Comparison of ENCODE assay signal across 8 mouse cellular contexts in the genomic region with DNA sequence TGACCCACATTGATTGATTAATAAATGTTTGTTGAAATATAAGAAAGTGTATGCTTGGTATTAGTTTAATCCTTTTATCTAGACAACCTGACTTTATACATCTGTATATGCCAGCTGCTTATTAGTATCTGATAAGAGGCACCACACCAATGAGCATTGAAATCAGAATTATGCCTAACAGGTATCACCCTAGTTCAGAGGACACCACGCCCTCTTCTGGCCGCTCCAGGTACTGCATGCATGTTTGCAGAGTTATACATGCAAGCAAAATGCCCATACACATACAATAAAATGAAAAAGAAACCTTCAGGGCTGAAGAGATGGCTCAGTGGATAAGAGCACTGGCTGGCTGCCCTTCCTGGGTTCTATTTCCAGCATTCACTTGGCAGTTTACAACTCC. TPM values are rescaled to one million over a fixed set of nuclear protein-coding genes. Genes with fewer than 3 reads are reported as not detected.
DNase-seq lines count a peak whose midpoint lies in the region; ATAC-seq and TF ChIP-seq lines count a peak whose summit lies in the region.

No protein-coding gene starts in this region.

- no peaks in the 10 kb centered on the region for H3K9me3 ChIP-seq in midbrain, postnatal 0 days (ENCODE audit: low read length)
- no peaks in the 10 kb centered on the region for H3K9me3 ChIP-seq in midbrain, embryonic 11.5 days (ENCODE audit: control insufficient read depth, low read length)

- H3K9ac ChIP-seq in midbrain, postnatal 0 days (replicated peaks; ENCODE audit: low read length, poor library complexity, severe bottlenecking), result no peak overlapping the region
- no peak overlapping the region for H3K9ac ChIP-seq in midbrain, embryonic 11.5 days (ENCODE audit: low read length)

- no peak for ATAC-seq in midbrain, postnatal 0 days (ENCODE audit: low FRiP score)
- no peak for ATAC-seq in midbrain, embryonic 11.5 days (ENCODE audit: low FRiP score)

- H3K36me3 ChIP-seq in midbrain, postnatal 0 days (ENCODE audit: insufficient read depth, low read length), result no peaks in the 10 kb centered on the region
- no peaks in the 10 kb centered on the region for H3K36me3 ChIP-seq in midbrain, embryonic 11.5 days (ENCODE audit: control insufficient read depth, insufficient read depth, low read length)
- H3K36me3 ChIP-seq in small intestine, adult 2 months (ENCODE audit: control insufficient read depth, insufficient read depth, low read length), result no peaks in the 10 kb centered on the region

- no peak for TF ChIP-seq POLR2A in small intestine, adult 2 months (IDR thresholded peaks at IDR 0.05; ENCODE audit: low read depth, low read length)

- no peak overlapping the region for H3K27ac ChIP-seq in gastrocnemius, adult 2 months
- H3K27ac ChIP-seq in midbrain, postnatal 0 days (ENCODE audit: low read depth, low read length), result no peak overlapping the region
- H3K27ac ChIP-seq in midbrain, embryonic 11.5 days (ENCODE audit: low read depth, low read length), result no peak overlapping the region
- H3K27ac ChIP-seq in small intestine, adult 2 months (ENCODE audit: insufficient read depth, low read depth, low read length), result no peak overlapping the region

- 0% methylated on average over 2 of the region's 2 CpGs for WGBS in midbrain, postnatal 0 days
- WGBS in midbrain, embryonic 11.5 days, result 7% methylated on average over 2 of the region's 2 CpGs
- 0% methylated on average over 2 of the region's 2 CpGs for WGBS in small intestine, adult 2 months

- intact Hi-C loops in gastrocnemius, adult 2 months (cut with DNase I), result no loop called here

- H3K4me2 ChIP-seq in midbrain, postnatal 0 days (ENCODE audit: low read depth, low read length, poor library complexity, severe bottlenecking), result no peak overlapping the region
- no peak overlapping the region for H3K4me2 ChIP-seq in midbrain, embryonic 11.5 days

- H3K4me1 ChIP-seq in midbrain, postnatal 0 days (ENCODE audit: insufficient read depth, low read length), result no peaks in the 10 kb centered on the region
- no peaks in the 10 kb centered on the region for H3K4me1 ChIP-seq in midbrain, embryonic 11.5 days (ENCODE audit: control insufficient read depth, insufficient read depth, low read length)
- no peaks in the 10 kb centered on the region for H3K4me1 ChIP-seq in small intestine, adult 2 months (ENCODE audit: control insufficient read depth, insufficient read depth, insufficient read length, low read length)

- TF ChIP-seq CTCF in gastrocnemius, adult 2 months (IDR thresholded peaks at IDR 0.05), result peak; percentile 56
- peak; percentile 63 for TF ChIP-seq CTCF in midbrain, postnatal 0 days (IDR thresholded peaks at IDR 0.05)
- TF ChIP-seq CTCF in small intestine, adult 2 months (IDR thresholded peaks at IDR 0.05; ENCODE audit: extremely low read depth, insufficient read length, insufficient replicate concordance, low read depth, low read length), result peak; percentile 44; the same call in 1 of the 2 replicates

- DNase-seq in gastrocnemius, adult 2 months, result peak; percentile 34
- no peak for DNase-seq in gastrocnemius, postnatal 4 days (ENCODE audit: low spot score in 2 of 2)
- no peak for DNase-seq in midbrain, postnatal 0 days (ENCODE audit: low spot score)
- no peak for DNase-seq in midbrain, embryonic 11.5 days (ENCODE audit: low spot score, missing footprints)
- peak; percentile 18 for DNase-seq in WW6 (ENCODE audit: low read depth, low spot score)
- no peak for DNase-seq in cerebellum, adult 11 months
- DNase-seq in layer of hippocampus, postnatal 36 days, result no peak

- no peak overlapping the region for H3K4me3 ChIP-seq in gastrocnemius, adult 2 months
- H3K4me3 ChIP-seq in midbrain, postnatal 0 days (ENCODE audit: low read depth, low read length), result no peak overlapping the region
- no peak overlapping the region for H3K4me3 ChIP-seq in midbrain, embryonic 11.5 days (ENCODE audit: low read depth, low read length)
- H3K4me3 ChIP-seq in small intestine, adult 2 months (ENCODE audit: low read depth, low read length), result no peak overlapping the region

- no peaks in the 10 kb centered on the region for H3K27me3 ChIP-seq in midbrain, postnatal 0 days (ENCODE audit: insufficient read depth, low read length)
- H3K27me3 ChIP-seq in midbrain, embryonic 11.5 days (ENCODE audit: control insufficient read depth, insufficient read depth, low read length), result no peaks in the 10 kb centered on the region
- no peaks in the 10 kb centered on the region for H3K27me3 ChIP-seq in small intestine, adult 2 months (ENCODE audit: control insufficient read depth, insufficient read depth, low read length)

RNA-seq across cellular contexts. Expression of a gene that starts 7.1 kb away (rescaled TPM):
- total RNA-seq in gastrocnemius, adult 2 months (2021), result 1 to 10 TPM; 1.0 to 1.7 TPM
- 1 to 10 TPM; 4.2 to 4.9 TPM for total RNA-seq in gastrocnemius, postnatal 4 days (2021)
- 0.44 and 1.3 TPM in 2 replicates for total RNA-seq in midbrain, postnatal 0 days (2014; rRNA removed)
- polyA plus RNA-seq in midbrain, postnatal 0 days (2015; fragmentation: Nextera tagmentation; extraction: Ambion mirVana), result 0.39 and 0.82 TPM in 2 replicates
- 0.34 and 0.76 TPM in 2 replicates for polyA plus RNA-seq in midbrain, embryonic 11.5 days (2014; fragmentation: Nextera tagmentation; extraction: Ambion mirVana)
- 3.6 and 4.6 TPM in 2 replicates for polyA plus RNA-seq in small intestine, adult 2 months (2012; rRNA removed)
- 1 to 10 TPM; 1.2 to 1.5 TPM for total RNA-seq in layer of hippocampus, postnatal 36 days (2021)

RNA-seq across cellular contexts. Expression of a gene that starts 7.1 kb away (rescaled TPM):
- 10 to 100 TPM; 14.7 to 15.3 TPM for total RNA-seq in gastrocnemius, adult 2 months (2021)
- 10 to 100 TPM; 14.7 to 14.9 TPM for total RNA-seq in gastrocnemius, postnatal 4 days (2021)
- total RNA-seq in midbrain, postnatal 0 days (2014; rRNA removed), result 54.0 and 56.0 TPM in 2 replicates
- polyA plus RNA-seq in midbrain, postnatal 0 days (2015; fragmentation: Nextera tagmentation; extraction: Ambion mirVana), result 21.9 and 24.0 TPM in 2 replicates
- polyA plus RNA-seq in midbrain, embryonic 11.5 days (2014; fragmentation: Nextera tagmentation; extraction: Ambion mirVana), result 6.5 and 7.0 TPM in 2 replicates
- polyA plus RNA-seq in small intestine, adult 2 months (2012; rRNA removed), result 4.5 and 6.1 TPM in 2 replicates
- 10 to 100 TPM; 71.5 to 80.8 TPM for total RNA-seq in layer of hippocampus, postnatal 36 days (2021)

Comparison
In these comparisons a context has a peak if more than half of its experiments do, and no peak if none do; other contexts are left out.
1. DNase-seq: peak in gastrocnemius, adult 2 months (single experiment) and WW6 (single experiment); none in gastrocnemius, postnatal 4 days (0 of 2), midbrain, postnatal 0 days (single experiment), midbrain, embryonic 11.5 days (single experiment), cerebellum, adult 11 months (single experiment) and layer of hippocampus, postnatal 36 days (0 of 2).
2. Peak in every context shown above with its lines, with median percentiles within 50 percentile points of each other: CTCF ChIP-seq.